Mouse (Mus musculus): ENCODE data around the gene Hoxd11. TPM values are rescaled to one million over a fixed set of nuclear protein-coding genes. Genes with fewer than 3 reads are reported as not detected.

The Hoxd11 gene
- polyA plus RNA-seq, 1 experiment from 2014 or later: 3.6 TPM

DNA sequence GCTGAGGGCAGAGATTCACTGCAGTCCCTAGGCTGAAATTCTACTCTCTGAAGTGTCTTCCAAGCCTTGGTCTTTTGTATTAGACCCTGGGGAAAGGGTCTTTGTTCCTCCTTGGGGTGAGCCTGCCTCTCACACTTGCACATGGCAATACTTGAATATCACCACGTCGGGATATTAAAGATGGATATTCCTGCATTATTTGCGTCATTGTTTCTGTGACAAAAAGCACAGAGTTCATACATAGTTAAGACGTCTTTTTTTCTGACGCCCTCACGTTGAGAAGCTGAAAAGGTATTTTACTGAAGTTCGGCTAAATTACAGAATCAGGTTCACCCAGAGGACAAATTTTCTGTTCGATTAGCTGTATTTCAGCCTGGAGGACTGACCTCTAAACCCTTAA lies 51.0 kb downstream of the Hoxd11 start:
- DNase-seq (ENCODE audit: low spot score) (no peak), ATAC-seq (replicated peaks; ENCODE audit: low FRiP score, low TSS enrichment, low read depth) (no peak)
- Histone ChIP-seq H3K27me3 (replicated peaks; ENCODE audit: control insufficient read depth, insufficient read depth, low read length) (peaks cover 96% of the 10 kb centered on the region), H3K27ac (ENCODE audit: low read depth) (0 out of 2 replicates have a peak overlapping the region, but pooled peaks have one; percentile 9), H3K4me3 (ENCODE audit: low read depth, low read length) (no peak overlapping the region), H3K9me3 (ENCODE audit: control insufficient read depth, low read length) (no peaks in the 10 kb centered on the region), H3K9ac (ENCODE audit: low read length) (peak overlapping the region; percentile 0; the same call in 1 of the 2 replicates), H3K4me2 (ENCODE audit: low read length) (peak overlapping the region; percentile 49), H3K36me3 (ENCODE audit: control insufficient read depth, insufficient read depth, low read length) (no peaks in the 10 kb centered on the region), H3K4me1 (replicated peaks; ENCODE audit: control insufficient read depth, insufficient read depth, low read length) (peaks cover 6% of the 10 kb centered on the region; the same call in 1 of the 2 replicates)
- 49% methylated on average over 8 of the region's 8 CpGs for WGBS

DNA sequence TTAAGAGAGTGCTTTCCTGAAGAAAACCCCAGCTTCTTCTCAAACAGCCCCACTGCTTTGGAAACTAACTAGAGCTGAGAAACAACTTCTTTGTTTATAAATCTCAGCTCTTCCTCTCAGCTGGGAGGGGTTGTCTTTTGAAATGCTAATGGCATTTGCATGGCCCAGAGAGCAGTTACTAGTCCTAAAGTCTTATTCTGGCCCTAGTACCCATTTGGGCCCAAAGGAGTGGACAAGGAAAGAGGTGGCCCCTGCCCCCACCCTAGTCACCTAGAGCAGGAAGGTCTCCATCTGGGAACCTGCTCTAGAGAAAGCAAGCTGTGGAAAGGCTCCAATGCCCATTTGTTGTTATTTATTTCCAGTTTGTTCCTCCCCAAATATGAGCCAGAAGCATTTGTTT lies 51.7 kb downstream of the Hoxd11 start:
- peak overlapping the region; percentile 29; the same call in 1 of the 2 replicates for H3K27ac ChIP-seq (ENCODE audit: low read depth)
- no peak for DNase-seq (ENCODE audit: low spot score)
- ATAC-seq (replicated peaks; ENCODE audit: low FRiP score, low TSS enrichment, low read depth): no peak
- H3K9ac ChIP-seq (ENCODE audit: low read length): 0 out of 2 replicates have a peak overlapping the region, but pooled peaks have one; percentile 22
- H3K4me1 ChIP-seq (replicated peaks; ENCODE audit: control insufficient read depth, insufficient read depth, low read length): peaks cover 8% of the 10 kb centered on the region; the same call in 1 of the 2 replicates
- peaks cover 97% of the 10 kb centered on the region for H3K27me3 ChIP-seq (replicated peaks; ENCODE audit: control insufficient read depth, insufficient read depth, low read length)
- no peaks in the 10 kb centered on the region for H3K9me3 ChIP-seq (ENCODE audit: control insufficient read depth, low read length)
- H3K4me3 ChIP-seq (ENCODE audit: low read depth, low read length): no peak overlapping the region; the same call in 1 of the 2 replicates
- H3K36me3 ChIP-seq (ENCODE audit: control insufficient read depth, insufficient read depth, low read length): no peaks in the 10 kb centered on the region
- H3K4me2 ChIP-seq (ENCODE audit: low read length): peak overlapping the region; percentile 49

DNA sequence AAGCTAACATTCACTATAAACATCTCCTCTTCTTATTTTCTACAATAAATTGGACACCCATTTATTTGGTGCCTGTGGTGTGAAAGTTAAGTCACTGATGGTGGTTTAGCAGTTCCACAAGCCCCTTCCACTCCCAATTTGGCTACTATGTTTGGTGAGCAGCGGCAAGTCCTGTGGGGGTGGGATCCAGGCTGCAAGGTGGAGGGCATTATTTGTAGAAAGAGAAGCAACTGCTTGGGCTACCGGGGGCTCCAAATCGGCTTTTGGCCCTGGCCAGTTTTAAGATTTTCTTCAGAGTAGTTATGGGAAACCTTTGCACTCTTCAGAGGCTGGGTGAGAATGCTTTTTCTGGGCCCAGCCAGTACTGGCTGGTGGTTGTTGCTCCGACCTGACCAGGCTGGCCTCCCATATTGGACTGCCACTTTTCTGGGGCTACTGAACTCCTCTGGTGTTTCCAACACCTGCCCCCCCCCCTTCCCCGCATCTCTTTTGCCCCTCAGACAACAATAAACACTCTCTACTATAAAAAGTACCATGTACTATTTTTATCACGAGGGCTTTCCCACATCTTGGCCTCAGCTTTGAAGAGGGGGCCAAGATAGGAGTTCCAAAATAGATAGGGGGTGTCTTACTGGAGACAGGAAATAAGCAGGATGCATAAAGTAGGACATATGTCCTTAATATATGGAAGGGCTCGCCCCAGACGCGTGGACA lies 52.6 kb downstream of the Hoxd11 start:
- H3K27ac ChIP-seq (ENCODE audit: low read depth): 0 out of 2 replicates have a peak overlapping the region, but pooled peaks have one; percentile 33
- peak overlapping the region; percentile 30 for H3K4me3 ChIP-seq (ENCODE audit: low read depth, low read length)
- H3K4me1 ChIP-seq (replicated peaks; ENCODE audit: control insufficient read depth, insufficient read depth, low read length): peaks cover 8% of the 10 kb centered on the region; the same call in 1 of the 2 replicates
- peak overlapping the region; percentile 49 for H3K4me2 ChIP-seq (ENCODE audit: low read length)
- no peak for ATAC-seq (replicated peaks; ENCODE audit: low FRiP score, low TSS enrichment, low read depth)
- peak; percentile 60 for DNase-seq (ENCODE audit: low spot score)
- WGBS: 26% methylated on average over 9 of the region's 9 CpGs
- H3K9ac ChIP-seq (ENCODE audit: low read length): peak overlapping the region; percentile 22; the same call in 1 of the 2 replicates
- no peaks in the 10 kb centered on the region for H3K36me3 ChIP-seq (ENCODE audit: control insufficient read depth, insufficient read depth, low read length)
- H3K27me3 ChIP-seq (replicated peaks; ENCODE audit: control insufficient read depth, insufficient read depth, low read length): peaks cover 97% of the 10 kb centered on the region
- H3K9me3 ChIP-seq (ENCODE audit: control insufficient read depth, low read length): no peaks in the 10 kb centered on the region

DNA sequence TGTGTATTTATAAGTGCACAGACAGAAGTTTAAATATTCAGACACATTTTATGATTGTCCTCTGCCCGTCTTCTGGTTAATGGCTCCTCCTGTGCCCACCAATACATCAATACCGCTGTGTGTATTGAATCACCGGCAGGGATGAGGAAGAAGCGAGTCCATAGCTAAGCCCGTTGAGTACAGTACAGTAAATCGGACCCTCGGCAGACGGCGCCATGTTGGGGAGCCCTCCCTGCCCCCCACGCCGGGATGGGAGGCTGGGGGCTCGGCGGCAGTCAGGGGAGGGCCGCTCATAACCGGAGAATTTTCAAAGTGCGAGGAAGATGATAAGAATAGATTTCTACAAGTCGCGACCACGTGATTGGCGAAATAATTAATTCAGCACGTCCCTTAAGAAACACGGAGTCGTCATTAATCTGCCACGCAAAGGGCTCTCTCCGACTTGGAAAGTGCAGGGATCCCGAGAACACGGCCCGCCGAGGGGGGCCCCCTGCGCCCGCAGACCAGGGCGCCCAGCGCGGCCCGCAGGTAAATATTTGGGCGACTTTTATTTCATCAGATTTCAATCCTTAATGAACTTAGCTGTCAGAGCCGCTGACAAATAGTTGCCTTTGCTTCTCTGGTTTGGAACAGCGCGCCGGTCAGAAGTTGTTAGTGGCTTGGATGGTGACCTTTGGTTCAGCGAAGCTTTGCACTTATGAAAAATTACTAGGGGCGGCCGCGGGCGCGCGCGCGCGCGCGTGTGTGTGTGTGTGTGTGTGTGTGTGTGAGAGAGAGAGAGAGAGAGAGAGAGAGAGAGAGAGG lies 53.4 kb downstream of the Hoxd11 start:
- Histone ChIP-seq H3K4me3 (ENCODE audit: low read depth, low read length) (peak overlapping the region; percentile 30), H3K27me3 (replicated peaks; ENCODE audit: control insufficient read depth, insufficient read depth, low read length) (peaks cover 97% of the 10 kb centered on the region), H3K27ac (ENCODE audit: low read depth) (peak overlapping the region; percentile 70), H3K9me3 (ENCODE audit: control insufficient read depth, low read length) (no peaks in the 10 kb centered on the region), H3K36me3 (ENCODE audit: control insufficient read depth, insufficient read depth, low read length) (no peaks in the 10 kb centered on the region), H3K9ac (ENCODE audit: low read length) (peak overlapping the region; percentile 29; the same call in 1 of the 2 replicates), H3K4me1 (replicated peaks; ENCODE audit: control insufficient read depth, insufficient read depth, low read length) (peaks cover 3% of the 10 kb centered on the region; the same call in 1 of the 2 replicates), H3K4me2 (ENCODE audit: low read length) (peak overlapping the region; percentile 49)
- ATAC-seq (replicated peaks; ENCODE audit: low FRiP score, low TSS enrichment, low read depth) (no peak), DNase-seq (ENCODE audit: low spot score) (peak; percentile 75)
- WGBS: 3% methylated on average over 52 of the region's 52 CpGs

DNA sequence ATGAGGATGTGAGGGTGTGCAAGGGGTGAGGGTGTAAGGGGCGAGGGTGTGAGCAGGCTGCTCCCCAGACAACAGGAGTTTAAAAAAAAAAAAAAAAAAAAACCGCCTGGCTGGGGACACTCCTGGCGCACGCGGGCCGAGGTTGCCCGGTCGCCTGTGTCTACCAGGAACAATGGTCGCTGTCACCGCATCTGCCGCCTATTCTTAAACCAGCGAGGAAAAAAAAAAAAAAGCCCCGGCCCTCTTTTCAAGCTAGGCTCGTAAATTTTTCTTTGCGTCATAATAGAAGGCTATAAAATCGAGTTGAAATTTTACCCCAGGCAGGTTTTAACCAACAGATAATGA lies 53.9 kb downstream of the Hoxd11 start:
- Histone ChIP-seq H3K4me1 (replicated peaks; ENCODE audit: control insufficient read depth, insufficient read depth, low read length) (peaks cover 3% of the 10 kb centered on the region; the same call in 1 of the 2 replicates), H3K27ac (ENCODE audit: low read depth) (peak overlapping the region; percentile 70; the same call in 1 of the 2 replicates), H3K36me3 (ENCODE audit: control insufficient read depth, insufficient read depth, low read length) (no peaks in the 10 kb centered on the region), H3K4me3 (ENCODE audit: low read depth, low read length) (peak overlapping the region; percentile 30), H3K9me3 (ENCODE audit: control insufficient read depth, low read length) (no peaks in the 10 kb centered on the region), H3K4me2 (ENCODE audit: low read length) (peak overlapping the region; percentile 49), H3K9ac (ENCODE audit: low read length) (peak overlapping the region; percentile 32; the same call in 1 of the 2 replicates), H3K27me3 (replicated peaks; ENCODE audit: control insufficient read depth, insufficient read depth, low read length) (peaks cover 97% of the 10 kb centered on the region)
- WGBS: 4% methylated on average over 16 of the region's 16 CpGs
- DNase-seq (ENCODE audit: low spot score): peak; percentile 74
- no peak for ATAC-seq (replicated peaks; ENCODE audit: low FRiP score, low TSS enrichment, low read depth)

DNA sequence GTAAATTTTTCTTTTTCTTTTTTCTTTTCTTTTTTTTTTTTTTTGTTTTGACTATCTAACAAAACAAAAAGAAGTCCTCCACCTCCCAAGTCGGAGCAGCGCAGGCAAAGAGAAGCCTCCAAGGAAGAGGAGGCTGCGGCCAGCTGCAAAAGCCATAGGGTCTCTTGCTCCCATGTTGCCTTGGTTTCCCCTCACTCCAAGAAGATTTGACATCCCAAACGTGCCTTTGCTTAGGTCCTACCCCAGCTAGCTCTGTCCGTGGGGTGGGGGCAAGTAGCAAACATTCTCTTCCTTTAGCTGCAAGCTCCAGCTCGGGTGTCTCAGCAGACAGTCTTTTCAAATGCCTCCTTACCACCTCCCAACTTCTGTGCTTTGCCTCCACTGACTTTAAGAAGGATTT lies 54.4 kb downstream of the Hoxd11 start:
- peak overlapping the region; percentile 49 for H3K4me2 ChIP-seq (ENCODE audit: low read length)
- H3K27ac ChIP-seq (ENCODE audit: low read depth): peak overlapping the region; percentile 70
- H3K4me1 ChIP-seq (replicated peaks; ENCODE audit: control insufficient read depth, insufficient read depth, low read length): peaks cover 3% of the 10 kb centered on the region; the same call in 1 of the 2 replicates
- ATAC-seq (replicated peaks; ENCODE audit: low FRiP score, low TSS enrichment, low read depth) (no peak), DNase-seq (ENCODE audit: low spot score) (peak; percentile 77)
- H3K4me3 ChIP-seq (ENCODE audit: low read depth, low read length): peak overlapping the region; percentile 30
- no peaks in the 10 kb centered on the region for H3K9me3 ChIP-seq (ENCODE audit: control insufficient read depth, low read length)
- 21% methylated on average over 6 of the region's 6 CpGs for WGBS
- peak overlapping the region; percentile 32 for H3K9ac ChIP-seq (ENCODE audit: low read length)
- no peaks in the 10 kb centered on the region for H3K36me3 ChIP-seq (ENCODE audit: control insufficient read depth, insufficient read depth, low read length)
- peaks cover 97% of the 10 kb centered on the region for H3K27me3 ChIP-seq (replicated peaks; ENCODE audit: control insufficient read depth, insufficient read depth, low read length)

DNA sequence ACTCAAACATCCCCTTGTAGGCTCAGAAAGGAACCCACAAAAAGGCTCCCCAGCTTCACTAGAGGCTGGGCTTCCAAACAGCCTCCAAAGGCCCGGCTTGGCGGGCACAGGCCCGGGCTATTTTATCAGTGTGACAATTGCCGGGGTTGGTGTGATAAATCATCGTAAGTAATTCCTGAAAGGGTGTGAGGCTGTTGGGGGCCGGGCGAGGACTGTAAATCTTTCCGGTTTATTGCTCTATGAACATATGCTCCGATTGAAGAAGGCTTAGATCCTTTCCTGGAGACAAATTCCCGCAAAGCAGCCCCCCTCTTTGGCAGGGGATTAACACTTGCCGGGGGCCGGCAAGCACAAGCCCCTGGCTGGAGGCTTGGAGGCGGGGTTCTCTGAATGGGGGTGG lies 55.1 kb downstream of the Hoxd11 start:
- Histone ChIP-seq H3K9ac (ENCODE audit: low read length) (peak overlapping the region; percentile 43), H3K27me3 (replicated peaks; ENCODE audit: control insufficient read depth, insufficient read depth, low read length) (peaks cover 97% of the 10 kb centered on the region), H3K36me3 (ENCODE audit: control insufficient read depth, insufficient read depth, low read length) (no peaks in the 10 kb centered on the region), H3K4me3 (ENCODE audit: low read depth, low read length) (peak overlapping the region; percentile 23; the same call in 1 of the 2 replicates), H3K27ac (ENCODE audit: low read depth) (peak overlapping the region; percentile 70), H3K4me2 (ENCODE audit: low read length) (peak overlapping the region; percentile 49), H3K4me1 (replicated peaks; ENCODE audit: control insufficient read depth, insufficient read depth, low read length) (peaks cover 3% of the 10 kb centered on the region; the same call in 1 of the 2 replicates), H3K9me3 (ENCODE audit: control insufficient read depth, low read length) (no peaks in the 10 kb centered on the region)
- DNase-seq (ENCODE audit: low spot score) (peak; percentile 74), ATAC-seq (replicated peaks; ENCODE audit: low FRiP score, low TSS enrichment, low read depth) (no peak; the same call in 1 of the 2 replicates)
- 7% methylated on average over 13 of the region's 13 CpGs for WGBS

DNA sequence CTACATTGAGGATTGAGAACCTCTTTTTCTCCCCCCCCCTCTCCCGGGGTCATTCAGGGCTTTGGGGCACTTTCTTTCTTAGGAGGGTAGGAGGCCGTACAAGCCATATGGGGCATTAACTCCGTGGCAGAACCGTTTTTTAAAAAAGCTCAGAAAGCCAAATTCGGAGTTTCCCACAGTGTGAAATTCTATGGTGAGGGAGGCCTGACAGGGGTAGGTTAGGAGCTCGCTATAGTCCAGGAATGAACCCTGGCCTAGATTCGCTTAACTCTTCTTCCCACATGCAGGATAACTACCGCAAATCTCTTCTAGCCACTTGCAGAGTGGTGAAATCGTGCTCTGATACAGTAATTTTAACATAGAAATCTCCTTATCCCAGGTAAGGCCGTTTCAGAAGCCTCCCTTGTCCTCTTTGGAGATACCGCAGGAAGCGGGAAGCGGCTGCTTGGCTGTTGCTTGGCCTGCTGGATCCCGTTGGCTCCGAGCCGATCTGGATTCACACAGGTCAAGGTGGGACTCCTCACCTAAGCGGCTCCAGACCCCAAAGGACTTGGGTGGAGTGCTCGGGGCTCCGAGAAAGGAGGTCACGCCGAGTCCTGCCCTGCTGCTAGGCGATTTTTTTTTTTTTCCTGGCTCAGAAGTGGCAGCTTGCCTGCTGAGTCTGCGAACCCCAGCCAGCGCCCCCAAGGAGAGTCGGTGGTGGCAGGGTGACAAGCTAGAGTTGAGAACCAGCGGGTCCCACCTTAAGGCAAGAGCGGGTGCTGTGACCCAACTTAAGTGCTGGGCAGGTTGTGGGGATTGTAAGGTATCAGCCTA lies 55.8 kb downstream of the Hoxd11 start:
- no peak for ATAC-seq (replicated peaks; ENCODE audit: low FRiP score, low TSS enrichment, low read depth)
- H3K4me1 ChIP-seq (replicated peaks; ENCODE audit: control insufficient read depth, insufficient read depth, low read length): peaks cover 3% of the 10 kb centered on the region; the same call in 1 of the 2 replicates
- peak overlapping the region; percentile 70; the same call in 1 of the 2 replicates for H3K27ac ChIP-seq (ENCODE audit: low read depth)
- peaks cover 97% of the 10 kb centered on the region for H3K27me3 ChIP-seq (replicated peaks; ENCODE audit: control insufficient read depth, insufficient read depth, low read length)
- peak overlapping the region; percentile 49 for H3K4me2 ChIP-seq (ENCODE audit: low read length)
- DNase-seq (ENCODE audit: low spot score): peak; percentile 65
- no peaks in the 10 kb centered on the region for H3K36me3 ChIP-seq (ENCODE audit: control insufficient read depth, insufficient read depth, low read length)
- H3K4me3 ChIP-seq (ENCODE audit: low read depth, low read length): peak overlapping the region; percentile 23
- 25% methylated on average over 27 of the region's 27 CpGs for WGBS
- peak overlapping the region; percentile 43 for H3K9ac ChIP-seq (ENCODE audit: low read length)
- no peaks in the 10 kb centered on the region for H3K9me3 ChIP-seq (ENCODE audit: control insufficient read depth, low read length)
